Mouse (Mus musculus) thymus, postnatal 36 days (tissue): Measurements from ENCODE around the gene Mpp5.

ENCODE experiments used
- DNase-seq, 2 experiments: peaks; one replicate each; pipeline ENCODE4 v3.0.0; 2022; ENCODE audit warnings: mixed read lengths in 2 of 2

Mpp5 gene

DNA sequence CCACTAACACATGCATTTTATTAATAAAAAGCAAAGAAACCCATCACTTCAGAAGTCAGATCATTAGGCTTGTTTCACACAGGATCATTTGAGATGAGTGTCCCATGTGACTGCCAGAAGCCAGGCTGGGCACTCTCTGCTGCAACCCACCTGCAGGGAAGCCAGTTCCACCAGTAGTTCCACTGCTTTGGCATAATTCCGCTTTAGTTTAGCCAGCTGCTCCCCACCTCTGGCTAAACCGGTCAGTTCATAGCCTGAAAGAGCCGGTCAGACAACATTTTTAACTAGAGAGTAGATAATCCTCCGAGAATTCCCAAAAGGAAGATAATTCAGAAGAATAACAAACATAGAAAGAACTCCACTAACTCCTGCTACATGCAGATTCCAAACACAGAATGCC, 99.5 kb downstream of the Mpp5 start:
- DNase-seq = no peak

DNA sequence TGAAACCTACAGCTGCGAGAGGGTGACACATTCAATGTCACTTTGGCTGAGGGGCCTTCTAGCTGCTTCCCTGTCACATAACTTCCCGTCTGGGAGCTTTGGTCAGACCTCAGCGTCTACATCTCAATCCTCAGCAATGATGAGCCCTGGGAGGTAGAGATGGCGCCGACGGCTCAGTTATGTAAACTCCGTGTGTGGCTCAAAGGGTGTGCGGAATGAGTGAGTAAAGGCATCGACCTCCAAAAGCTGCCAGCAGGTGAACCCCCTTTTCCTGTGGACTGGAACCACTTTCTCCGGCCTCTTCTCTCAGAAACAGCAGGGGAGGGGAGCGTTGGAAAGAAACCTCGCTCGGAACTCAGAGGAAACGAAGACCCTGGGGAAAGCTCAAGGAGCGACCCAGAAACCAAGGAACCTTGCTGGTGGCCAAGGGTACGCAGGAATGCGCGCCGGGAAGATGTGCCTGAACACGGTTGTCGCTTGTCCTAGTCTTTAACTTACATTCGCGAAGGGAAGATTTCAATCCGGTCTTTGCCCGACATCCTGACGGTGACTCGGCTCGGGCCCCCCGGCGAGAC, 112.3 kb downstream of the Mpp5 start:
- no peak for DNase-seq

- DNase-seq = peak; percentile 95 to 98
Observed at GRCm38 (mm10) chr12:78861496-78862253, 113.0 kb downstream of the Mpp5 start, which contains the start of the genes Atp6v1d and Eif2s1. Atp6v1d (minus strand) TSS chr12:78861638. Eif2s1 (plus strand) TSS chr12:78861819.

GRCm38 (mm10) chr12:78862254-78862730, 113.6 kb downstream of the Mpp5 start:
- DNase-seq = no peak

GRCm38 (mm10) chr12:78865434-78865833, 116.7 kb downstream of the Mpp5 start:
- DNase-seq = peak in 1 of 2 experiments; percentile 15

GRCm38 (mm10) chr12:78868115-78868514, 119.4 kb downstream of the Mpp5 start:
- no peak for DNase-seq

DNA sequence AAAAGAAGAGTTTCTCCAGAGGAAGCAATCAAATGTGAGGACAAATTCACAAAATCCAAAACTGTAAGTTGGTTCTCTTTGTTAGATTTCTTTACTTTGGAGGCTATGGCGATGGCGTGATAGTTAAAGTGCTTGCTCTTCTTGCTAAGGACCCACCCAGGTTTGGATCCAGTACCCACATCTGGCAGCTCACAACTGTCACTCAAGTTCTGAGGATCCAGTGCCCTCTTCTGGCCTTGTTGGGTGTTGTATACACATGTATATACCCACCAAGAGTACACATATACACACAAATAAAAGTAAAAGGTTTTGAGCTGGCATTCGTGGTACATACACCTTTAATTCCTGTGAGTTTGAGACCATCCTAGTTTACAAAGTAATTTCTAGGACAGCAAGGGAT, 125.9 kb downstream of the Mpp5 start:
- no peak for DNase-seq

- DNase-seq = no peak
Observed at GRCm38 (mm10) chr12:78890062-78890461, 141.4 kb downstream of the Mpp5 start.
